Mouse (Mus musculus) MEL (cell line): Measurements from ENCODE around the gene St6galnac3. TPM values are rescaled to one million over a fixed set of nuclear protein-coding genes. Genes with fewer than 3 reads are reported as not detected.

Experiments used
- DNase-seq: peaks from one replicate; pipeline ENCODE4 v3.0.0; 2011; ENCODE audit warnings: low read depth, low spot score
- H3K27ac ChIP-seq: 2 replicates; pipeline ENCODE4 v1.5.1; 2012; ENCODE audit warnings: low read depth, mild to moderate bottlenecking, control low read depth, low read length, moderate library complexity; ENCODE audit not compliant: control insufficient read depth
- H3K27me3 ChIP-seq, 2 experiments: fragments of 150-350 bp in 1 of 2; sonication (generic) in 1 of 2; 2 replicates each; pipeline ENCODE4 v1.6.1; 2012; ENCODE audit warnings: low read length in 2 of 2, mild to moderate bottlenecking in 2 of 2, improper control_type of control experiment in 1 of 2, moderate library complexity in 1 of 2; ENCODE audit not compliant: insufficient read depth in 2 of 2, control insufficient read depth in 1 of 2
- H3K36me3 ChIP-seq, 2 experiments: 2 replicates each; pipeline ENCODE4 v1.6.1; 2012 to 2014; ENCODE audit warnings: low read length in 2 of 2, improper control_type of control experiment in 1 of 2, inconsistent platforms in 1 of 2, mild to moderate bottlenecking in 1 of 2; ENCODE audit not compliant: insufficient read depth in 2 of 2, control insufficient read depth in 1 of 2
- H3K4me1 ChIP-seq, 2 experiments: fragments of 150-350 bp in 1 of 2; sonication (generic) in 1 of 2; 2 replicates each; pipeline ENCODE4 v1.6.1; 2012; ENCODE audit warnings: low read length in 2 of 2, improper control_type of control experiment in 1 of 2, mild to moderate bottlenecking in 1 of 2; ENCODE audit not compliant: insufficient read depth in 2 of 2, control insufficient read depth in 1 of 2
- H3K4me3 ChIP-seq, 2 experiments: fragments of 150-350 bp in 1 of 2; sonication (generic) in 1 of 2; 2 replicates each; pipeline ENCODE4 v1.5.1; 2012; ENCODE audit warnings: low read depth in 2 of 2, low read length in 2 of 2, mild to moderate bottlenecking in 2 of 2, moderate library complexity in 2 of 2, control low read depth in 1 of 2, improper control_type of control experiment in 1 of 2; ENCODE audit not compliant: control insufficient read depth in 1 of 2, insufficient read depth in 1 of 2
- H3K79me2 ChIP-seq: 2 replicates; pipeline ENCODE4 v1.6.1; 2012; ENCODE audit warnings: mild to moderate bottlenecking, low read length, moderate library complexity; ENCODE audit not compliant: control insufficient read depth, poor library complexity, insufficient read depth
- H3K9ac ChIP-seq: 2 replicates; pipeline ENCODE4 v1.6.1; 2012; ENCODE audit warnings: low read depth, mild to moderate bottlenecking, control low read depth, low read length, moderate library complexity; ENCODE audit not compliant: control insufficient read depth, poor library complexity, severe bottlenecking
- H3K9me3 ChIP-seq: fragments of 150-350 bp; sonication (generic); replicated peaks from 2 replicates; pipeline ENCODE4 v1.6.1; 2012; ENCODE audit warnings: mild to moderate bottlenecking, low read length, improper control_type of control experiment, moderate library complexity; ENCODE audit not compliant: insufficient read depth
- BHLHE40 ChIP-seq: IDR thresholded peaks from 2 replicates; pipeline ENCODE4 v1.6.1; 2012; ENCODE audit warnings: low read depth, mild to moderate bottlenecking, inconsistent platforms, low read length, improper control_type of control experiment, borderline replicate concordance
- CHD2 ChIP-seq: IDR thresholded peaks from 2 replicates; pipeline ENCODE4 v1.6.1; 2011; ENCODE audit warnings: low read length, improper control_type of control experiment
- CTCF ChIP-seq, 3 experiments: IDR thresholded peaks in 2 of 3; conservative IDR thresholded peaks in 1 of 3; 2 replicates each; pipeline ENCODE4 v1.5.1; 2011 to 2012; ENCODE audit warnings: low read length in 3 of 3, low read depth in 2 of 3, mild to moderate bottlenecking in 2 of 3, improper control_type of control experiment in 1 of 3, inconsistent platforms in 1 of 3, mixed read lengths in 1 of 3, moderate library complexity in 1 of 3; ENCODE audit not compliant: control insufficient read depth in 1 of 3, insufficient read depth in 1 of 3, poor library complexity in 1 of 3, severe bottlenecking in 1 of 3
- E2F4 ChIP-seq: IDR thresholded peaks from 2 replicates; pipeline ENCODE4 v1.6.1; 2011; ENCODE audit warnings: low read depth, low read length, improper control_type of control experiment, borderline replicate concordance
- ELF1 ChIP-seq: IDR thresholded peaks from 2 replicates; pipeline ENCODE4 v1.6.1; 2014; ENCODE audit warnings: low read depth, mild to moderate bottlenecking, inconsistent platforms, low read length, improper control_type of control experiment, moderate library complexity
- EP300 ChIP-seq, 2 experiments: IDR thresholded peaks; 2 replicates each; pipeline ENCODE4 v1.6.1; 2011; ENCODE audit warnings: improper control_type of control experiment in 2 of 2, low read length in 2 of 2, low read depth in 1 of 2, mild to moderate bottlenecking in 1 of 2
- ETS1 ChIP-seq: IDR thresholded peaks from 2 replicates; pipeline ENCODE4 v1.6.1; 2012; ENCODE audit warnings: low read depth, mild to moderate bottlenecking, inconsistent platforms, low read length, improper control_type of control experiment, moderate library complexity
- GABPA ChIP-seq: IDR thresholded peaks from 2 replicates; pipeline ENCODE4 v1.6.1; 2012; ENCODE audit warnings: low read depth, mild to moderate bottlenecking, inconsistent platforms, low read length, improper control_type of control experiment, moderate library complexity
- GATA1 ChIP-seq: IDR thresholded peaks from 2 replicates; pipeline ENCODE4 v1.6.1; 2011; ENCODE audit warnings: low read depth, low read length, improper control_type of control experiment
- HCFC1 ChIP-seq: IDR thresholded peaks from 2 replicates; pipeline ENCODE4 v1.6.1; 2012; ENCODE audit warnings: low read depth, mild to moderate bottlenecking, inconsistent platforms, low read length, improper control_type of control experiment, moderate library complexity
- JUND ChIP-seq: IDR thresholded peaks from 2 replicates; pipeline ENCODE4 v1.6.1; 2011; ENCODE audit warnings: low read depth, mild to moderate bottlenecking, improper control_type of control experiment, low read length
- KAT2A ChIP-seq: conservative IDR thresholded peaks from 2 replicates; pipeline ENCODE4 v1.6.1; 2012; ENCODE audit warnings: low read depth, low read length, improper control_type of control experiment, inconsistent platforms
- MAFK ChIP-seq: IDR thresholded peaks from 2 replicates; pipeline ENCODE4 v1.6.1; 2011; ENCODE audit warnings: low read depth, mild to moderate bottlenecking, low read length, improper control_type of control experiment, borderline replicate concordance
- MXI1 ChIP-seq: IDR thresholded peaks from 2 replicates; pipeline ENCODE4 v1.6.1; 2011; ENCODE audit warnings: mild to moderate bottlenecking, low read depth, low read length, improper control_type of control experiment
- MYB ChIP-seq: IDR thresholded peaks from 2 replicates; pipeline ENCODE4 v1.6.1; 2011; ENCODE audit warnings: mild to moderate bottlenecking, low read depth, low read length, improper control_type of control experiment
- NELFE ChIP-seq: IDR thresholded peaks from 2 replicates; pipeline ENCODE4 v1.6.1; 2011; ENCODE audit warnings: low read depth, low read length, improper control_type of control experiment
- POLR2A ChIP-seq, 2 experiments: IDR thresholded peaks; 2 replicates each; pipeline ENCODE4 v1.6.1; 2011 to 2012; ENCODE audit warnings: low read length in 2 of 2, mild to moderate bottlenecking in 2 of 2, control low read depth in 1 of 2, improper control_type of control experiment in 1 of 2, low read depth in 1 of 2, moderate library complexity in 1 of 2; ENCODE audit not compliant: control insufficient read depth in 1 of 2, insufficient read depth in 1 of 2, poor library complexity in 1 of 2
- POLR2AphosphoS2 ChIP-seq: IDR thresholded peaks from 2 replicates; pipeline ENCODE4 v1.6.1; 2011; ENCODE audit warnings: low read length, improper control_type of control experiment
- POLR2AphosphoS5 ChIP-seq: IDR thresholded peaks from 2 replicates; pipeline ENCODE4 v1.6.1; 2012; ENCODE audit warnings: low read depth, borderline replicate concordance, mild to moderate bottlenecking, inconsistent platforms, low read length, moderate library complexity, mixed read lengths
- RCOR1 ChIP-seq: IDR thresholded peaks from 2 replicates; pipeline ENCODE4 v1.6.1; 2012; ENCODE audit warnings: low read depth, mild to moderate bottlenecking, inconsistent platforms, low read length, improper control_type of control experiment
- SIN3A ChIP-seq: IDR thresholded peaks from 2 replicates; pipeline ENCODE4 v1.6.1; 2012; ENCODE audit warnings: low read length, improper control_type of control experiment, inconsistent platforms
- SMC3 ChIP-seq: IDR thresholded peaks from 2 replicates; pipeline ENCODE4 v1.6.1; 2011; ENCODE audit warnings: low read depth, low read length, improper control_type of control experiment
- TAL1 ChIP-seq: IDR thresholded peaks from 2 replicates; pipeline ENCODE4 v1.6.1; 2012; ENCODE audit warnings: mild to moderate bottlenecking, inconsistent platforms, low read length, moderate library complexity, mixed read lengths
- TBP ChIP-seq: IDR thresholded peaks from 2 replicates; pipeline ENCODE4 v1.8.0; 2011; ENCODE audit warnings: low read depth, low read length, improper control_type of control experiment
- TCF12 ChIP-seq: IDR thresholded peaks from 2 replicates; pipeline ENCODE4 v1.6.1; 2014; ENCODE audit warnings: low read depth, mild to moderate bottlenecking, inconsistent platforms, low read length, improper control_type of control experiment, moderate library complexity
- USF1 ChIP-seq: IDR thresholded peaks from 2 replicates; pipeline ENCODE4 v1.6.1; 2014; ENCODE audit warnings: low read depth, mild to moderate bottlenecking, inconsistent platforms, low read length, improper control_type of control experiment, moderate library complexity
- USF2 ChIP-seq, 2 experiments: IDR thresholded peaks; 2 replicates each; pipeline ENCODE4 v1.6.1; 2011 to 2012; ENCODE audit warnings: improper control_type of control experiment in 2 of 2, low read length in 2 of 2, borderline replicate concordance in 1 of 2, inconsistent platforms in 1 of 2, low read depth in 1 of 2, mild to moderate bottlenecking in 1 of 2; ENCODE audit not compliant: insufficient read depth in 1 of 2
- ZC3H11A ChIP-seq: IDR thresholded peaks from 2 replicates; pipeline ENCODE4 v1.6.1; 2012; ENCODE audit warnings: low read depth, mild to moderate bottlenecking, inconsistent platforms, low read length, improper control_type of control experiment
- ZMIZ1 ChIP-seq: IDR thresholded peaks from 2 replicates; pipeline ENCODE4 v1.6.1; 2012; ENCODE audit warnings: low read depth, mild to moderate bottlenecking, inconsistent platforms, low read length, improper control_type of control experiment, moderate library complexity
- ZNF384 ChIP-seq: IDR thresholded peaks from 2 replicates; pipeline ENCODE4 v1.6.1; 2012; ENCODE audit warnings: low read depth, mild to moderate bottlenecking, inconsistent platforms, low read length, improper control_type of control experiment
- polyA plus RNA-seq, 2 experiments: library from polyadenylated mRNA; stranded (reverse) in 1 of 2; unstranded in 1 of 2; fragments of >175 nt in 1 of 2; fragments of >200 nt in 1 of 2; gene quantifications; 2 replicates each; pipeline versions ENCODE4 v1.2.1 to v1.2.4; 2012; ENCODE audit warnings: low replicate concordance in 2 of 2, low read depth in 1 of 2; ENCODE audit not compliant: insufficient read length in 2 of 2, insufficient read depth in 1 of 2, missing spikeins in 1 of 2
- total RNA-seq: library from RNA; depleted of rRNA; stranded (reverse); fragments of 300-350 nt; gene quantifications from 2 replicates; pipeline ENCODE4 v1.2.3, GENCODE M21; 2012

Gene St6galnac3
- total and polyA plus RNA-seq, 3 experiments = 7.8 to 11.4 TPM; not detected in 1

DNA sequence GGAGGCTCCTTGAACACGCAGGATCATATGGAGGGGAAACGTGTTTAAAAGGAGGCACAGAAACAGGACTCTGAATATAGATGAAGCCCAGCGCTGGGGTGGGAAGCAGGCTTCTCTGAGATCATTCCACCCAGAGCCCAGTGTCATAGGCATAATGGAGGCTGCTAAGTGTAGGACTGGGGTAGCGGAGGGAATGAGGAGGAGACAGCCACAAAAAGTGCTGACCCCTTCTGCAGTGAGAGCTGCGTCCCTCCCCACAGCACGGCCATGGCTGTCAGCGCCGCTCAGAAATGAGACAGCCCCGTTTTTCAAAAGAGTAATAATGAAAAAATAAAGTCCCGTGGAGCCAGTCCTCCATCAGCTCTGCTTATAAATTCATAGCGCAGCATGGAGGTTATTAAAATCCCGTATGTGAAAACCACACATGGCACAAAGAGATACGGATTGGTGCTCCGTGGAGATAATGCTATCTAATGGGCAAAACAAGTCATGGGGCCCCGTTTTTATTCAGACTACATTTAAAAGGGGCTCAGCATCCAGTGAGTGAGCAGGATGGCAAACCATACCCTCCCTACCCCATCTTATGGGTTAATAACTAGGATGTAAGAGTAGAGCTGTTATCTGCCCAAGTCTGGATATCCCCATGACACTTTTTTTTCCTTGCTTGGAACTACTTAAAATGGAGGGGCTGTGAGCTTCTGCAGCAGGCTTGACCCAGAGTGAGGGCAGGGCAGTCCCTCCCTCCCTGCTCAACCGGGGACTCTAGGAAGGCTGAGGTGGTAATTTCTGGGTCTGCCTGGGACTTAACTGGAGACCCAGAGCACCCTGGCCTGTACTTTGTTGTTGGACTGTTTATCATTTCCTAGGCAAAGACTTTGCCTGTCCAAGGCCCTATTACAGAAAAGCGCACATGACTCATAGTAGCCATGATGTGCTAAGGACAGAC, 288.6 kb downstream of the St6galnac3 start:
- DNase-seq = no peak
- H3K36me3 ChIP-seq = no peaks in the 10 kb centered on the region
- H3K9ac ChIP-seq = no peak overlapping the region
- H3K27ac ChIP-seq = no peak overlapping the region
- H3K79me2 ChIP-seq = no peaks in the 10 kb centered on the region
- H3K4me1 ChIP-seq = peaks cover 0 to 4% of the 10 kb centered on the region in 2 experiments; a peak in 2 of 4 replicates
- H3K27me3 ChIP-seq = no peaks in the 10 kb centered on the region
- no peak for TF ChIP-seq MXI1
- TF ChIP-seq USF2 (IDR thresholded peaks at IDR 0.05; ENCODE audit: borderline replicate concordance in 1 of 2, insufficient read depth in 1 of 2, low read depth in 1 of 2, low read length in 2 of 2) = no peak
- no peak for TF ChIP-seq ZMIZ1
- TF ChIP-seq SIN3A = no peak
- no peak for TF ChIP-seq SMC3
- TF ChIP-seq GATA1 = peak; percentile 44; the same call in 1 of the 2 replicates
- no peak for TF ChIP-seq JUND
- no peak for TF ChIP-seq MYB
- TF ChIP-seq HCFC1 = no peak
- TF ChIP-seq TBP = no peak
- TF ChIP-seq MAFK = no peak
- TF ChIP-seq POLR2AphosphoS2 = no peak
- TF ChIP-seq NELFE = no peak
- TF ChIP-seq POLR2A (IDR thresholded peaks at IDR 0.05; ENCODE audit: control insufficient read depth in 1 of 2, insufficient read depth in 1 of 2, low read depth in 1 of 2, low read length in 2 of 2, poor library complexity in 1 of 2) = no peak
- no peak for TF ChIP-seq ELF1
- TF ChIP-seq KAT2A = no peak
- TF ChIP-seq GABPA = no peak
- TF ChIP-seq CTCF (IDR thresholded peaks at IDR 0.05 in 2 of 3, conservative IDR thresholded peaks at IDR 0.05 in 1 of 3; ENCODE audit: control insufficient read depth in 1 of 3, insufficient read depth in 1 of 3, low read depth in 2 of 3, low read length in 3 of 3, poor library complexity in 1 of 3, severe bottlenecking in 1 of 3) = no peak
- TF ChIP-seq ETS1 = no peak
- TF ChIP-seq TAL1 = no peak
- TF ChIP-seq POLR2AphosphoS5 = no peak
- no peak for TF ChIP-seq BHLHE40
- TF ChIP-seq TCF12 = peak; percentile 68
- no peak for TF ChIP-seq RCOR1
- 0 out of 2 replicates have a peak, but pooled peaks have one; percentile 35 for TF ChIP-seq ZNF384
- no peak for TF ChIP-seq E2F4
- no peak for TF ChIP-seq CHD2
- TF ChIP-seq EP300 (IDR thresholded peaks at IDR 0.05; ENCODE audit: low read depth in 1 of 2, low read length in 2 of 2) = peak in 1 of 2 experiments; percentile 45; a peak in 1 of 4 replicates
- TF ChIP-seq USF1 = no peak
- no peak for TF ChIP-seq ZC3H11A
- TF ChIP-seq, all 39 proteins: peak for 4
- Histone ChIP-seq H3K9me3 (no peaks in the 10 kb centered on the region), H3K4me3 (no peak overlapping the region)
